Mouse (Mus musculus): ENCODE measurements around the gene Eif2ak3. TPM values are rescaled to one million over a fixed set of nuclear protein-coding genes. Genes with fewer than 3 reads are reported as not detected.

Eif2ak3 gene
- total RNA-seq, 2 experiments from 2014 or later = 21.9 to 22.2 TPM

DNA sequence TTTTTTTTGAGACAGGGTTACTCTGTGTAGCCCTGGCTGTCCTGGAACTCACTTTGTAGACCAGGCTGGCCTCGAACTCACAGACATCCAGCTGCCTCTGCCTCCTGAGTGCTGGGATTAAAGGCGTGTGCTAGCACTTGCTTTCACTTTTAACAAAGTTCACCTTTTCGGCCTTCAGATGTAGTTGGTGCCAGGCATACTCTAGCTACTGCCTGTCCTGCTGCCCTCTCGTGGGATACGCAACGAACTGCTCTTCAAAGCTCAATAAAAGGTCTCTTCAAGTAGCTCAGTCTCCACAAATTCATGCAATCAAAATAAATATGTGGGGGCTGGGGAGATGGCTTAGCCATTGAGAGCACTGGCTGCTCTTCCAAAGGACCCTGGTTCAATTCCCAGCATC, 53.9 kb downstream of the Eif2ak3 start:
- no peak for DNase-seq (ENCODE audit: low spot score in 2 of 2)

DNA sequence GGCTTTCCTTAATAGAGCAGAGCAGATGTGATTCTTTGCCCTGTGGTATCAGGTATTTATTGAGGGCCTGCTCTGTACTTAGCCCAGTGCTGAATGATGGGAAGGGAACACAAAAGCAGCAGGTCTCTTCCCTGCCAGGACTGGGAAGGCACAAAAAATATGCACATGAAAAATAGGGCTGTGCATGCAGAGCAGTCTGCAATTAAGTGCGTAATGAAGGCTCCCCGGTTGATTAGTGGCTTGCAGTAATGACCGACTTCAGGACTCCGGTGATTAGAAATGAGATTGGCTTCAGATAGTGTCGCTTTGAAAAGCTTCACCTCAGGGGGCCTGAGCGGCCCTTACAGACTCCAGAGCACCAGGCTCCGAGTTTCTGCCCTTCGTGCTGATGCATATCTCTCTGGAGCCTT, 55.3 kb downstream of the Eif2ak3 start:
- no peak for DNase-seq (ENCODE audit: low spot score in 2 of 2)

DNA sequence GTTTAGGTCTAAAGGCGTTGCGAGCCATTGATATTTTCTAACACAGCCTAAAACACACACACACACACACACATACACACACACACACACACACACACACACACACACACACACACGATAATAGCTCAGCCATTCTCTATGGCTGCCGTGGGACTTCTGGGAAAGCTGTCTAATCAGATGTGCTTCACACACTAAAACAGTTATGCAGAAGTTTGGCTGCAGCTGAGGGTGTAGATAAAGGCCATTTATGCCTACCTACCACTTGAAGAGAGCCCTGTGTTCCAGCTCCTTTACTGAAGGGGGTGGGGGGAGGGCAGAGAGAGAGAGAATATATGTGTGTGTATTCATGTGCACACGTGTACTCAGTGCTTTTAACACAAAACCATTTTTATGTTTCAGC, 59.4 kb downstream of the Eif2ak3 start:
- DNase-seq (ENCODE audit: low spot score in 2 of 2) = no peak

GRCm38 (mm10) chr6:70909572-70909971, 65.3 kb downstream of the Eif2ak3 start:
- no peak for DNase-seq (ENCODE audit: low spot score in 2 of 2)

- no peak for DNase-seq (ENCODE audit: low spot score in 2 of 2)
Observed at GRCm38 (mm10) chr6:70910285-70910684, 66.0 kb downstream of the Eif2ak3 start.

DNA sequence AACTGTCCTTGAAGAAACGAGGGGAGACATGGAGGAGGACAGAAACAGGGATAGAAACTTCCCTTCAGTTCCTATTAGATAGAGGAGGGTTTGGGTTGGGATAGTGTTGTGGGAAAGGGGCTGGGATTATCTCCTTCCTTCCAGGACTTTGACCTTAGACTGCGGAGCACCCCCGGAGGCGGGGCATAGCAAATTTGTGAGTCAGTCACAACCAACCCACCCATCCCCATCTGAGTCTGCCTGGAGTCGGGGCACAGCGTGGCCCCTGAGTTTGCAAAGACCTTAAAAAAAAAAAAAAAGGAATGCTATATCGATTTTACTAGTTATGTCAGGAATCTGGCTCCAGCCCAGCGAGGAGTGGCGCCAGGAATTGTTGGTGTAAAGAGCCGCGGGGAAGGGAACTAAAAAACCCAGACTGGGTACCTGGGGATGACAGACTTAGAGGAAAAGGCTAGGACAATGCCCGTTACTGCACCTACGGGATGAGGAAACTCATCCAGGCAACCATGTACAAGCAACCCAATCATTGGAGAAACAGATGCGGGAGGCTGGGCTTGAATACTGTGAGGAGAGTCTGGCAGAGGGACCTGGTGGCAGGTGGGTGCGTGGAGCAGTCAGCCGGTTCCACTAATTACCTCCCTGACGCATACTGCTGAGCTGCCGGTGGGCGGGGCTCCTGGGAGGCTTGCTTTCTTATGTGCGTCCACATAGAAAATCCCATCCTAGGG, 67.5 kb downstream of the Eif2ak3 start:
- DNase-seq (ENCODE audit: low spot score in 2 of 2) = peak; percentile 35 to 62

- DNase-seq (ENCODE audit: low spot score in 2 of 2) = no peak
Observed at GRCm38 (mm10) chr6:70912396-70912765, 68.1 kb downstream of the Eif2ak3 start.

GRCm38 (mm10) chr6:70918827-70919226, 74.5 kb downstream of the Eif2ak3 start, which contains the start of gene Tex37:
Gene Tex37 (minus strand): TSS chr6:70918927.
- no peak for DNase-seq (ENCODE audit: low spot score in 2 of 2)

- peak in 1 of 2 experiments; percentile 68 for DNase-seq (ENCODE audit: low spot score in 2 of 2)
Observed at GRCm38 (mm10) chr6:70921274-70922074, 77.2 kb downstream of the Eif2ak3 start.

- no peak for DNase-seq (ENCODE audit: low spot score in 2 of 2)
Observed at GRCm38 (mm10) chr6:70931801-70932200, 87.5 kb downstream of the Eif2ak3 start.

GRCm38 (mm10) chr6:70953274-70953673, 109.0 kb downstream of the Eif2ak3 start:
- DNase-seq (ENCODE audit: low spot score in 2 of 2) = no peak

- DNase-seq (ENCODE audit: low spot score in 2 of 2) = peak in 1 of 2 experiments; percentile 17
Observed at GRCm38 (mm10) chr6:70954040-70954439, 109.7 kb downstream of the Eif2ak3 start.

Other genes with a start within 250 kb of the Eif2ak3 start
- 10 to 100 TPM; 12.9 to 13.4 TPM for gene Rpia, start 52.3 kb upstream of the Eif2ak3 start, total RNA-seq (2021)
- gene Tex37, start 74.4 kb downstream of the Eif2ak3 start, total RNA-seq (2021) = not detected
- gene Foxi3, start 112.0 kb downstream of the Eif2ak3 start, total RNA-seq (2021) = not detected

Data from layer of hippocampus, adult 18-20 months (tissue).